Mouse (Mus musculus): Measurements from ENCODE around the gene Acp6. TPM values are rescaled to one million over a fixed set of nuclear protein-coding genes. Genes with fewer than 3 reads are reported as not detected.
A peak's percentile ranks its signal among the peaks of the same experiment; 100 is the strongest.

Acp6 gene
- polyA plus RNA-seq, 1 experiment from 2014 or later: 19.0 TPM

- H3K27me3 ChIP-seq: no peaks in the 10 kb centered on the region
- no peak overlapping the region for H3K4me3 ChIP-seq (replicated peaks)
- H3K27ac ChIP-seq: no peak overlapping the region
- H3K9ac ChIP-seq (replicated peaks): no peak overlapping the region
- H3K4me1 ChIP-seq (replicated peaks): peaks cover 16% of the 10 kb centered on the region
- peaks cover 41% of the 10 kb centered on the region for H3K36me3 ChIP-seq
- WGBS: 44% methylated on average over 5 of the region's 5 CpGs
- H3K4me2 ChIP-seq (replicated peaks): no peak overlapping the region
- H3K9me3 ChIP-seq: no peaks in the 10 kb centered on the region
- ATAC-seq: peak; percentile 57
Observed at GRCm38 (mm10) chr3:97201943-97202342, 43.4 kb downstream of the Acp6 start.

DNA sequence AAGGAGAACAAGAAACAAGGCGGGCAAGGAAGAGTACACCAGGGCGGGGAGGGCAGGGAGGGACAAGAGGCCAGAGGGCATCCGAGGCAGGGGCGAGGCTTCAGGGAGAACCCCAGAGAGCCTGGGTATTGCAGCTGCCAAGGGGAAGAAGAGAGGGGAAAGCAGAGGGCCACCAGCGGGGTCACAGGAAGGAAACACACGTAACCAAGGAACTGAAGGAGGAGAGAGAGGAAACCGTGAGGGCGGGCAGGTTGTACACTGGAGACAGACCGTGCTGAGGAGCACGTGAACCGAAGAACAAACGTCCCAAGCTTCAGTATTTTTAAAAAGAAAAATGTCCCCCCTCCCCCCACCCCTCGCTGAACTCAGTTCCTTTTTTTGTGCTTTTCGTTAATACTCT is 45.3 kb downstream of the Acp6 start:
- H3K4me1 ChIP-seq (replicated peaks): peaks cover 16% of the 10 kb centered on the region
- no peak overlapping the region for H3K4me2 ChIP-seq (replicated peaks)
- H3K27me3 ChIP-seq: no peaks in the 10 kb centered on the region
- no peaks in the 10 kb centered on the region for H3K9me3 ChIP-seq
- H3K36me3 ChIP-seq: peaks cover 61% of the 10 kb centered on the region
- no peak for ATAC-seq
- no peak overlapping the region for H3K9ac ChIP-seq (replicated peaks)
- 0 out of 2 replicates have a peak overlapping the region, but pooled peaks have one; percentile 39 for H3K27ac ChIP-seq
- 83% methylated on average over 14 of the region's 14 CpGs for WGBS
- H3K4me3 ChIP-seq (replicated peaks): no peak overlapping the region

DNA sequence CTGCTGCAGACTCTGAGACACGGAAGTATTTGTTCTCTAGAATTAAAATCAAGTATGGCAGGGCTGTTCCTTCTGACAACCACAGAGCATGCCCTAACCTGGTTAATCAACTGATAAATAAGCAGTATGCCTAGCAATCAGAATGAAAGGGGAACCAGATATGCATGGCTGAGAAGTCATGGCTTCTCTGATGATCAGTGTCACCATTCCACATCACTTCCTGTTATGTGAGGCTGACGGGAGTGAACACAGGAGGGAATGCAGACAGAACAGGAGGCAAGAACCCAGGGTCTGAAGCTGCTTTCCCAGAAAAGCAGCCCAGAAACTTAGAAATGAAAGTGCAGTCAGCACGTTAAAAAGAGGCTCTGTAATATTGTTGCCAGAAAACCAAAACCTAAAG is 47.9 kb downstream of the Acp6 start:
- no peak overlapping the region for H3K9ac ChIP-seq (replicated peaks)
- H3K27ac ChIP-seq: no peak overlapping the region
- peaks cover 86% of the 10 kb centered on the region for H3K36me3 ChIP-seq
- no peak overlapping the region for H3K4me2 ChIP-seq (replicated peaks)
- H3K4me3 ChIP-seq (replicated peaks): no peak overlapping the region
- no peak for ATAC-seq
- no peaks in the 10 kb centered on the region for H3K4me1 ChIP-seq (replicated peaks)
- no peaks in the 10 kb centered on the region for H3K9me3 ChIP-seq
- WGBS: 95% methylated on average over 3 of the region's 3 CpGs
- H3K27me3 ChIP-seq: no peaks in the 10 kb centered on the region

DNA sequence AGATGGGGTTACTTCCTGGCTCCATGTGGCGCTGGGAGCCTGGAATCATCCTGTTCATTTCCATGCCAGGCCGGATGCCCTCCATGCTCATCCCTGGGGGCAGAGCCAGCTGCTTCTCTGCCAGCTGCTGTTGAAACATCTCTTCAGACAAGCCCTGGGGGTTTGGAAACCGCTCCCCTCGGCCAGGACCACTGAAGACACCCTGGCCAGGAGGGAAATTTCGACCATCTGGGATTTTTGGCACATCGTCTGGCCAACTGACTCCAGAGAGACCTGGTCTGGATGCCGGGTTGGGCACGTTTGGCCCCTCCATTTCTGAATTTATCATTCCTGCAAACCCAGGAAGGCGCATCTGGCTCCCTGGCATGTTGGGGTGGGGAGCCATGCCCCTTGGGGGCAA is 50.8 kb downstream of the Acp6 start:
- Histone ChIP-seq H3K27me3 (no peaks in the 10 kb centered on the region), H3K9me3 (no peaks in the 10 kb centered on the region), H3K27ac (no peak overlapping the region), H3K4me2 (replicated peaks) (no peak overlapping the region), H3K9ac (replicated peaks) (no peak overlapping the region), H3K36me3 (peaks cover 97% of the 10 kb centered on the region), H3K4me3 (replicated peaks) (no peak overlapping the region), H3K4me1 (replicated peaks) (no peaks in the 10 kb centered on the region)
- 92% methylated on average over 9 of the region's 9 CpGs for WGBS
- ATAC-seq: no peak

- no peaks in the 10 kb centered on the region for H3K9me3 ChIP-seq
- no peak for ATAC-seq
- no peaks in the 10 kb centered on the region for H3K27me3 ChIP-seq
- H3K4me3 ChIP-seq (replicated peaks): no peak overlapping the region
- peaks cover 97% of the 10 kb centered on the region for H3K36me3 ChIP-seq
- WGBS: 90% methylated on average over 5 of the region's 5 CpGs
- no peak overlapping the region for H3K4me2 ChIP-seq (replicated peaks)
- no peaks in the 10 kb centered on the region for H3K4me1 ChIP-seq (replicated peaks)
- no peak overlapping the region for H3K9ac ChIP-seq (replicated peaks)
- no peak overlapping the region for H3K27ac ChIP-seq
Observed at GRCm38 (mm10) chr3:97211177-97211576, 52.6 kb downstream of the Acp6 start.

- Histone ChIP-seq H3K9me3 (no peaks in the 10 kb centered on the region), H3K4me1 (replicated peaks) (no peaks in the 10 kb centered on the region), H3K4me2 (replicated peaks) (no peak overlapping the region), H3K4me3 (replicated peaks) (no peak overlapping the region), H3K27ac (no peak overlapping the region), H3K9ac (replicated peaks) (no peak overlapping the region), H3K36me3 (peaks cover 87% of the 10 kb centered on the region), H3K27me3 (no peaks in the 10 kb centered on the region)
- no peak for ATAC-seq
- 90% methylated on average over 10 of the region's 10 CpGs for WGBS
Observed at GRCm38 (mm10) chr3:97213871-97214270, 55.3 kb downstream of the Acp6 start.

- Histone ChIP-seq H3K27ac (peak overlapping the region; percentile 0; the same call in 1 of the 2 replicates), H3K9me3 (no peaks in the 10 kb centered on the region), H3K4me2 (replicated peaks) (no peak overlapping the region), H3K9ac (replicated peaks) (no peak overlapping the region), H3K4me1 (replicated peaks) (no peaks in the 10 kb centered on the region), H3K4me3 (replicated peaks) (no peak overlapping the region), H3K36me3 (peaks cover 87% of the 10 kb centered on the region), H3K27me3 (no peaks in the 10 kb centered on the region)
- no peak for ATAC-seq
- WGBS: 67% methylated on average over 1 of the region's 1 CpGs
Observed at GRCm38 (mm10) chr3:97214439-97214838, 55.9 kb downstream of the Acp6 start.

- Histone ChIP-seq H3K4me3 (replicated peaks) (no peak overlapping the region), H3K9ac (replicated peaks) (no peak overlapping the region), H3K9me3 (no peaks in the 10 kb centered on the region), H3K36me3 (peaks cover 87% of the 10 kb centered on the region), H3K4me1 (replicated peaks) (no peaks in the 10 kb centered on the region), H3K27me3 (no peaks in the 10 kb centered on the region), H3K4me2 (replicated peaks) (no peak overlapping the region), H3K27ac (no peak overlapping the region)
- no peak for ATAC-seq
- WGBS: 76% methylated on average over 3 of the region's 3 CpGs
Observed at GRCm38 (mm10) chr3:97215526-97215925, 56.9 kb downstream of the Acp6 start.

- Histone ChIP-seq H3K4me1 (replicated peaks) (peaks cover 40% of the 10 kb centered on the region), H3K4me3 (replicated peaks) (no peak overlapping the region), H3K4me2 (replicated peaks) (no peak overlapping the region), H3K27me3 (no peaks in the 10 kb centered on the region), H3K9me3 (no peaks in the 10 kb centered on the region), H3K36me3 (peaks cover 46% of the 10 kb centered on the region), H3K27ac (no peak overlapping the region), H3K9ac (replicated peaks) (no peak overlapping the region)
- WGBS: 78% methylated on average over 9 of the region's 9 CpGs
- ATAC-seq: no peak
Observed at GRCm38 (mm10) chr3:97223261-97223660, 64.7 kb downstream of the Acp6 start.

DNA sequence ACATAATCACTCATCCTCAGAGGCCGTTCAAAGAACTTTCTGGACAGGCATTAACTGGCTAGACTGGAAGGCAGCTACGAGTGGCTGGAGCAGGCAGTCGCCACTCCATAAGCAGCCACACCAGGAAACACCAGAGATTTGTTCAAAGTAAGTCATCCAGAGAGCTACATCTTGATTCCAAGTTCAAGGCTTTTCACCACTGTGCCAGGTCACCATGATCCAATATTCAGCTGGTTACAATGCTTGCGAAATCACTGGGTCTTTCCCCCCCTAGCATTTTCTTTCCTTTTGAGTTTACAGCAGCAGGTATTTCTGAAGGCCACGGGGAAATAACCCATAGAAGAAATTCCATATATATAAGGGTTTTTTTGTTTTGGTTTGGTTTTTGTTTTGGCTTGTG is 66.7 kb downstream of the Acp6 start:
- 77% methylated on average over 5 of the region's 5 CpGs for WGBS
- no peak overlapping the region for H3K4me2 ChIP-seq (replicated peaks)
- peaks cover 27% of the 10 kb centered on the region for H3K36me3 ChIP-seq
- H3K9ac ChIP-seq (replicated peaks): no peak overlapping the region
- no peaks in the 10 kb centered on the region for H3K9me3 ChIP-seq
- H3K4me3 ChIP-seq (replicated peaks): no peak overlapping the region
- no peak overlapping the region for H3K27ac ChIP-seq
- H3K4me1 ChIP-seq (replicated peaks): peaks cover 47% of the 10 kb centered on the region
- ATAC-seq: no peak
- H3K27me3 ChIP-seq: no peaks in the 10 kb centered on the region

DNA sequence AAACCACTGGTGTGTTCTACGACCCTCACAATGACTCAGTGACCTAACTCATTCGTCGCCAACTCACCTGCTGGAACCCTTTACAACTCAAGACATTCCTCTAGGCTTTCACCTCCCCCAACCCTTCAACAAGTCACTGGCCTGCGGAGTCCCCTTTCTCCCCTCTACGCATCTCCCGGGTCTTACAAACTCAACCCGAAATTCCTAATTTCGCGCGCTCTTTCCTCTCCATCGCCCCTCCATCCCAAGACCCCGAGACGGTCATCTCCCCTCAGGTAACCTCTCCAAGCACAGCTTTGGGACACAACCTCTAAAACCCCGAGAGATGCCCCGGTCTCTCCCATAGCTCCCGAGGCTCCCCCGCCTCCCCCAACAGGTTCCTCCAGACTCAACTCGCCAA is 68.1 kb downstream of the Acp6 start:
- Histone ChIP-seq H3K4me1 (replicated peaks) (peaks cover 47% of the 10 kb centered on the region), H3K9me3 (no peaks in the 10 kb centered on the region), H3K27ac (peak overlapping the region; percentile 94), H3K4me2 (replicated peaks) (peak overlapping the region; percentile 75), H3K4me3 (replicated peaks) (peak overlapping the region; percentile 76), H3K9ac (replicated peaks) (peak overlapping the region; percentile 87), H3K27me3 (no peaks in the 10 kb centered on the region), H3K36me3 (peaks cover 12% of the 10 kb centered on the region)
- peak; percentile 44 for ATAC-seq
- WGBS: under 1% methylated on average over 18 of the region's 18 CpGs

All from midbrain, embryonic 13.5 days (tissue).